16 mouse cellular contexts compared by ENCODE assay signal in the genomic region with DNA sequence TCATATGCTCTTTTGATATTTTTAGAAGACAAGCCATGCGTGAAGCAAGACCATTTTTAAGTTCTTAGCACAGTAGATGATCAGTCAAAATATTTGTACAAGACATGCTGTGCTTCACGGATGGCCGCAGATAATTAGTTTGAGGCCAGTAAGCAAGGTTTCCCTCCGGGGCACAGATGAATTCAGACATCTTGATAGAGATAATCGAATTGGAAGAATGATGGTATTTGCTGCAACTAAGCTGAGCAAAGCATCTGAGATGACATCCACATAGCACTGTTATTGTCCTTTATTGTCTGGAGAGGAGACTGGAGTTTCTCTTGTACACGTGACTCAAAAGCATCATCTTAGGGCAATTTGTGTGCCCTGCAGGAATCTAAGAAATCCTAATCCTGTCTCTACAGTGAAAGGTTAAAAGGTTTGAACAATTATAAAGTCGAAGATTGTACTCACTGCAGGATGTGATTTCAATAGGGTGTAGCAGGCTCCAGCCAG.
DNase-seq lines count a peak whose midpoint lies in the region; ATAC-seq lines count a peak whose summit lies in the region.
"Had no signal": no experiment of that assay in that cellular context is flagged by ENCODE, and none has a peak within 500 bp of the region (broad histone marks: within the 10 kb centered on the region; RNA-seq: fewer than 3 reads in every experiment).

No protein-coding gene starts in this region.

- ATAC-seq in neural tube, embryonic 12.5 days (ENCODE audit: low FRiP score, low read depth), result peak; percentile 75
- ATAC-seq: intestine, embryonic 15.5 days had no signal

- 0 out of 2 replicates have a peak, but pooled peaks cover 8% of the 10 kb centered on the region for H3K4me1 ChIP-seq in neural tube, embryonic 12.5 days
- H3K4me1 ChIP-seq: intestine, embryonic 15.5 days; liver, embryonic 13.5 days had no signal

- H3K9ac ChIP-seq in neural tube, embryonic 12.5 days, result no peak overlapping the region
- H3K9ac ChIP-seq: heart, embryonic 15.5 days; intestine, embryonic 15.5 days; liver, embryonic 13.5 days had no signal

- DNase-seq in cerebellum, postnatal 10 days, result peak; percentile 16 to 32
- DNase-seq in cerebellum, postnatal 36 days, result no peak
- peak; percentile 54 for DNase-seq in kidney, adult 9 months
- no peak for DNase-seq in kidney, postnatal 14 days
- peak; percentile 10 for DNase-seq in brain, adult 2 months (ENCODE audit: low read depth, low spot score)
- DNase-seq in gastrocnemius, postnatal 14 days, result no peak
- DNase-seq in right cerebral cortex, adult 2 months (ENCODE audit: low spot score in 2 of 2), result no peak
- DNase-seq: adrenal gland, postnatal 25 days; left cerebral cortex, postnatal 4 days; liver, embryonic 13.5 days; lung, postnatal 10 days had no signal

- no peaks in the 10 kb centered on the region for H3K27me3 ChIP-seq in neural tube, embryonic 12.5 days (replicated peaks)
- H3K27me3 ChIP-seq: heart, embryonic 15.5 days; intestine, embryonic 15.5 days; liver, embryonic 13.5 days had no signal

- H3K9me3 ChIP-seq in neural tube, embryonic 12.5 days, result no peaks in the 10 kb centered on the region
- H3K9me3 ChIP-seq: heart, embryonic 15.5 days; intestine, embryonic 15.5 days; liver, embryonic 13.5 days had no signal

- no peak overlapping the region for H3K4me3 ChIP-seq in neural tube, embryonic 12.5 days
- H3K4me3 ChIP-seq: heart, embryonic 15.5 days; intestine, embryonic 15.5 days; liver, embryonic 13.5 days had no signal

- intact Hi-C loops in gastrocnemius, postnatal 14 days (cut with DNase I; ENCODE audit: low total_unique reads), result no loop called here

- H3K36me3 ChIP-seq in neural tube, embryonic 12.5 days, result no peaks in the 10 kb centered on the region
- H3K36me3 ChIP-seq: heart, embryonic 15.5 days; intestine, embryonic 15.5 days; liver, embryonic 13.5 days had no signal

- no peak overlapping the region for H3K27ac ChIP-seq in neural tube, embryonic 12.5 days
- H3K27ac ChIP-seq: heart, embryonic 15.5 days; intestine, embryonic 15.5 days; liver, embryonic 13.5 days; stomach, postnatal 0 days had no signal

- no peak overlapping the region for H3K4me2 ChIP-seq in neural tube, embryonic 12.5 days (replicated peaks)
- H3K4me2 ChIP-seq: heart, embryonic 15.5 days; intestine, embryonic 15.5 days; liver, embryonic 13.5 days; midbrain, embryonic 11.5 days had no signal

- WGBS in neural tube, embryonic 12.5 days, result 40% methylated on average over 7 of the region's 7 CpGs

Comparison
In these comparisons a context has a peak if more than half of its experiments do, and no peak if none do; other contexts are left out.
1. DNase-seq: peak in cerebellum, postnatal 10 days (2 of 2), kidney, adult 9 months (single experiment) and brain, adult 2 months (single experiment); none in cerebellum, postnatal 36 days (0 of 2), kidney, postnatal 14 days (single experiment), gastrocnemius, postnatal 14 days (single experiment) and right cerebral cortex, adult 2 months (0 of 2).